Mouse (Mus musculus) neural tube, embryonic 15.5 days (tissue): ENCODE data around the gene Acnat1. TPM values are rescaled to one million over a fixed set of nuclear protein-coding genes. Genes with fewer than 3 reads are reported as not detected.
A peak's percentile ranks its signal among the peaks of the same experiment; 100 is the strongest.
"Not testable (repeated sequence)": the region's sequence is repeated elsewhere in the genome, so short reads cannot be mapped to it uniquely, and the experiment has no call there.

ENCODE experiments used
- ATAC-seq: fragments of 200-750 bp; cut with Nextera tagmentation; 2 replicates; pipeline ENCODE4 v1.8.0; 2017; ENCODE audit warnings: mild to moderate bottlenecking, moderate TSS enrichment, moderate library complexity; ENCODE audit not compliant: low FRiP score
- H3K27ac ChIP-seq: fragments of 300-500 bp; sonication (generic); replicated peaks from 2 replicates; pipeline ENCODE4 v1.5.1; 2015; ENCODE audit warnings: mild to moderate bottlenecking, inconsistent platforms
- H3K27me3 ChIP-seq: fragments of 300-500 bp; sonication (generic); replicated peaks from 2 replicates; pipeline ENCODE4 v1.6.1; 2015; ENCODE audit warnings: inconsistent platforms
- H3K36me3 ChIP-seq: fragments of 300-500 bp; sonication (generic); 2 replicates; pipeline ENCODE4 v1.6.1; 2015; ENCODE audit warnings: inconsistent platforms
- H3K4me1 ChIP-seq: fragments of 300-500 bp; sonication (generic); 2 replicates; pipeline ENCODE4 v1.6.1; 2015; ENCODE audit warnings: inconsistent platforms
- H3K4me2 ChIP-seq: fragments of 300-500 bp; sonication (generic); 2 replicates; pipeline ENCODE4 v1.6.1; 2015; ENCODE audit warnings: inconsistent platforms, mild to moderate bottlenecking, moderate library complexity
- H3K4me3 ChIP-seq: fragments of 300-500 bp; sonication (generic); replicated peaks from 2 replicates; pipeline ENCODE4 v1.5.1; 2015; ENCODE audit warnings: mild to moderate bottlenecking, inconsistent platforms
- H3K9ac ChIP-seq: fragments of 300-500 bp; sonication (generic); replicated peaks from 2 replicates; pipeline ENCODE4 v1.6.1; 2015; ENCODE audit warnings: mild to moderate bottlenecking, inconsistent platforms
- H3K9me3 ChIP-seq: fragments of 300-500 bp; sonication (generic); replicated peaks from 2 replicates; pipeline ENCODE4 v1.6.1; 2016; ENCODE audit warnings: inconsistent platforms
- WGBS: fragments of 180-500 bp; shearing (Covaris S2); methylation state at CpG from one replicate; pipeline ENCODE4 v1.1.7; 2015; ENCODE audit warnings: mixed read lengths; 5-methylcytosine and 5-hydroxymethylcytosine counted together
- polyA plus RNA-seq: library from polyadenylated mRNA; unstranded; fragments of >200 nt; fragmentation: Nextera tagmentation; extraction: Ambion mirVana; gene quantifications from 2 replicates; pipeline ENCODE4 v1.2.1, GENCODE M21; 2015

Acnat1 gene
- 0.13 TPM in 1 of 2 replicates, not detected in the other for polyA plus RNA-seq

DNA sequence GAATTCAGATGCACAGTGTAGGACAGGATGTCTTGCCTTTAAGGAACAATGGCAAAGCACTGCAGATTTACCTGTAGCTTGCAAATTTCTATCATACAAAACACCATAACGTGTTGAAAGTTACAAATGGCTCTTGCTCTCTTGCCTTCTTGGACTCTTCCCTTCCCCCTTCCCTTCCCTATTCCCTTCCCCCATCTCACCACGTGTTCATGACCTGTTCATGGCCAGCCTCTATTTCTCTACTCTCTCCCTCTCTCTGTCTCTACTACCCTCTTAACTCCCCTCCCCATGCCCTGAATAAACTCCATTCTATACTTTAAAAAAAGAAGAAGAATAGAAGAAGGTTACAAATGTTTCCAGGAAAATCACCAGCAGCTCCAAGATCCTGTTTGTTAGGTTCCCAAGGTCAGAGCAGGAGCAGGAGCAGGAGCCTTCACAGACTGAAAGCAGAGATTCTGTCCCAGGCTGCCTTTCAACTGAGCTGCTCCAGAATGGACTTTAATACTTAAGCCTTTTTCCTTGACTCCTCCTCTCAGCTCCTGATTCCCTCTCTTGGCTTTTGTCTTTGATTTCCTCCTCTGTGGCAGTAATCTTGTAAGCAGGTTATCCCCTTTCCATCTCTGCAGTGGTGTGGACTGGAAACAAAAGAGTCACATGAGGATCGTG is at the start of gene Acnat1:
TSS of gene Acnat1 (minus strand) at position 478 of the 666 bp plus-strand sequence.
- WGBS, result 53% methylated on average over 3 of the region's 3 CpGs

DNA sequence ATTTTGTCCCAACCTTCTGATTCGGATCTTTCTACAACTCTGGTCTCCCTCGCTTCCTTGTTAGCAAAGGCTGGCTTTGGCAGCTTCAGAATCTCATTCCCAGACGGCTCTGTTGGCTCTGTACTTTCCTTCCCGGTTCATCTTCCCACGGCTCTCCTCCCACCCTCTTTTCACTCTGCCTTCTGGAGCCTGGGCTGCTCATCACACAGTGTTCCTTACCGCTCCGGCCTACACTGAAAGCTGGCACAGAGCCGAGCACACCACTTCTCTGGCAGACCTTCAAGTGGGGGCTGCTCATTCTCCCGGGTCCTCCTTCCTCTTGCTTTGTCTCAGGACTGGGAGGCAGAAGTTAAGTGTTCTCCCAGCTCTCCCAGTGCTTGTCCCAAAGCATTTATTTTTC is 48.9 kb upstream of the Acnat1 start:
- 74% methylated on average over 9 of the region's 9 CpGs for WGBS
- Histone ChIP-seq H3K9me3 (no peaks in the 10 kb centered on the region), H3K4me3 (0 out of 2 replicates have a peak overlapping the region, but pooled peaks have one; percentile 76), H3K4me1 (peaks cover 26% of the 10 kb centered on the region), H3K36me3 (peaks cover 23% of the 10 kb centered on the region), H3K9ac (no peak overlapping the region), H3K27ac (no peak overlapping the region), H3K4me2 (peak overlapping the region; percentile 74), H3K27me3 (no peaks in the 10 kb centered on the region)
- ATAC-seq, result no peak

More for the DNA sequence above, at the start of gene Acnat1:
- ATAC-seq, result no peak
- no peaks in the 10 kb centered on the region for H3K36me3 ChIP-seq
- no peaks in the 10 kb centered on the region for H3K9me3 ChIP-seq
- H3K27ac ChIP-seq, result no peak within 1 kb of the TSS
- H3K4me1 ChIP-seq, result peaks cover 3% of the 10 kb centered on the region
- H3K4me3 ChIP-seq, result no peak within 1 kb of the TSS
- H3K27me3 ChIP-seq, result no peaks in the 10 kb centered on the region
- H3K4me2 ChIP-seq, result no peak within 1 kb of the TSS
- no peak within 1 kb of the TSS for H3K9ac ChIP-seq

- H3K9me3 ChIP-seq, result no peaks in the 10 kb centered on the region
- peaks cover 22% of the 10 kb centered on the region for H3K36me3 ChIP-seq
- peak; percentile 74 for ATAC-seq
- peak overlapping the region; percentile 84 for H3K27ac ChIP-seq
- 0% methylated on average over 17 of the region's 17 CpGs for WGBS
- peaks cover 26% of the 10 kb centered on the region for H3K4me1 ChIP-seq
- no peaks in the 10 kb centered on the region for H3K27me3 ChIP-seq
- peak overlapping the region; percentile 76 for H3K4me3 ChIP-seq
- H3K4me2 ChIP-seq, result peak overlapping the region; percentile 74
- peak overlapping the region; percentile 73 for H3K9ac ChIP-seq
These were observed 47.6 kb upstream of the Acnat1 start for GRCm38 (mm10) chr4:49521346-49521745.

- WGBS, result under 1% methylated on average over 41 of the region's 41 CpGs
- Histone ChIP-seq H3K4me1 (peaks cover 26% of the 10 kb centered on the region), H3K4me2 (peak within 1 kb of the TSS; percentile 74), H3K36me3 (peaks cover 18% of the 10 kb centered on the region), H3K9me3 (no peaks in the 10 kb centered on the region), H3K4me3 (peak within 1 kb of the TSS; percentile 76), H3K27me3 (no peaks in the 10 kb centered on the region), H3K27ac (peak within 1 kb of the TSS; percentile 84), H3K9ac (peak within 1 kb of the TSS; percentile 73)
- ATAC-seq, result peak; percentile 99
These were observed 47.0 kb upstream of the Acnat1 start, which contains the start of the genes Mrpl50 and Zfp189 for GRCm38 (mm10) chr4:49520572-49521340. TSS of gene Mrpl50 (minus strand) at chr4:49521093. TSS of gene Zfp189 (plus strand) at chr4:49521176.

GRCm38 (mm10) chr4:49519476-49519875 is 45.8 kb upstream of the Acnat1 start:
- H3K27me3 ChIP-seq, result no peaks in the 10 kb centered on the region
- peak overlapping the region; percentile 65 for H3K4me2 ChIP-seq
- no peak overlapping the region for H3K9ac ChIP-seq
- no peaks in the 10 kb centered on the region for H3K9me3 ChIP-seq
- no peak overlapping the region for H3K4me3 ChIP-seq
- H3K36me3 ChIP-seq, result peaks cover 11% of the 10 kb centered on the region
- peaks cover 26% of the 10 kb centered on the region for H3K4me1 ChIP-seq
- WGBS, result 80% methylated on average over 5 of the region's 5 CpGs
- H3K27ac ChIP-seq, result no peak overlapping the region
- ATAC-seq, result no peak

- Histone ChIP-seq H3K4me2 (no peak overlapping the region), H3K9ac (no peak overlapping the region), H3K9me3 (no peaks in the 10 kb centered on the region), H3K4me1 (peaks cover 9% of the 10 kb centered on the region), H3K4me3 (no peak overlapping the region), H3K36me3 (peaks cover 23% of the 10 kb centered on the region), H3K27ac (no peak overlapping the region), H3K27me3 (no peaks in the 10 kb centered on the region)
- ATAC-seq, result no peak
- WGBS, result 97% methylated on average over 6 of the region's 6 CpGs
These were observed 40.7 kb upstream of the Acnat1 start for GRCm38 (mm10) chr4:49514441-49514840.

GRCm38 (mm10) chr4:49512636-49513035 is 38.9 kb upstream of the Acnat1 start:
- no peak overlapping the region for H3K4me3 ChIP-seq
- no peak for ATAC-seq
- no peak overlapping the region for H3K4me2 ChIP-seq
- WGBS, result 93% methylated on average over 4 of the region's 4 CpGs
- H3K4me1 ChIP-seq, result no peaks in the 10 kb centered on the region
- peaks cover 23% of the 10 kb centered on the region for H3K36me3 ChIP-seq
- H3K27me3 ChIP-seq, result no peaks in the 10 kb centered on the region
- no peak overlapping the region for H3K27ac ChIP-seq
- no peak overlapping the region for H3K9ac ChIP-seq
- no peaks in the 10 kb centered on the region for H3K9me3 ChIP-seq

DNA sequence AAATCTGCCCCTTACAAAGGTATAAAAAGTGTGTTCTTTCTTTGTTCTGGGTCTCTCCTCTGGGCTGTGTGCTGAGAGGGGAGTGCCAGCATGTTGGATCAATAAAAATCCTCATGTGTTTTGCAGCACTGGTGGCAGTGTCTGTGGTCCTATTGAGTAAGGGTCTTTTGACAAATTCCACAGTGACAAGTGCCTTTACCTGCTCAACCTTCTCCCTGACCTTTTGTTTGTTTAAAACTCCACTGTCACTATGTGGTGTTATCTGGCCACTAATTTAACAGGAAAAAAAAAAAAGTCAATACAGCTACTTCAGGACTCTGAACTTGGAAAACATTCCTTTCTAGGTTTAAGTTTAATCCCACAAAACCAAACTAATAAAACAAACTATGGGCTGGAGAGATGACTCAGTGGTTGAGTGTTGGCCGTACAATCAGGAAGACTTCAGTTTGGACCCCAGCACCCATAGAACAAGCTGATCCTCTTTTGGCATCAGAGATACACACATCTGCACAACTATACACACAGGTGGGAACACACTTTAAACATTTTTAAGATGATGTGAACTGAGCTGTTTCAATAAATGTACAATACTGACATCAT is 36.6 kb upstream of the Acnat1 start:
- not testable (repeated sequence) for H3K9me3 ChIP-seq, H3K9ac ChIP-seq, ATAC-seq, H3K27me3 ChIP-seq, H3K4me1 ChIP-seq, H3K4me3 ChIP-seq, H3K4me2 ChIP-seq, H3K27ac ChIP-seq
- WGBS, result 94% methylated on average over 1 of the region's 1 CpGs
- H3K36me3 ChIP-seq, result peaks cover 23% of the 10 kb centered on the region

GRCm38 (mm10) chr4:49509183-49509582 is 35.5 kb upstream of the Acnat1 start:
- ATAC-seq, result no peak
- H3K9me3 ChIP-seq, result no peaks in the 10 kb centered on the region
- 94% methylated on average over 2 of the region's 2 CpGs for WGBS
- H3K27ac ChIP-seq, result no peak overlapping the region
- no peak overlapping the region for H3K4me2 ChIP-seq
- H3K36me3 ChIP-seq, result peaks cover 20% of the 10 kb centered on the region
- no peaks in the 10 kb centered on the region for H3K4me1 ChIP-seq
- no peak overlapping the region for H3K4me3 ChIP-seq
- H3K9ac ChIP-seq, result no peak overlapping the region
- no peaks in the 10 kb centered on the region for H3K27me3 ChIP-seq

DNA sequence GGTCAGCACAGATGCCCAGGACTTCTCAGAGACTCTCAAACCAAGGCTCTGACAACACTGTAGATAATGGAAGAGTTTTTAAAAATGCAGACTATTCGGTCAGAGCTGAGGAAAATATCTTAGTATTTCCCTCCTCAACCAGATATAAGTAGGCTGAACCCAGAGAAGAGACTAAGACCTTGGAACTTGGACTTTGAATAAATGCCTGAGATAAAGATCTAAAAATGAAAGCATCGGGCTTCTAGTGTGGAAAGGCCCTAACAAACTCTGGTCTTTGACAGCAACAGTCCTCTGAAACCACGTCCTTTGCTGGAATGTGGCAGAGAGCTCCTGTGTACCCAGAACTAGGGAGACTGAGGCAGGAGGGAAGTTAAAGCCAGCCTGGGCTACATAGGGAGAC is 32.7 kb upstream of the Acnat1 start, which contains the start of gene Baat:
TSS of gene Baat (minus strand) at position 172 of the 400 bp plus-strand sequence.
- Histone ChIP-seq H3K27me3 (no peaks in the 10 kb centered on the region), H3K4me3 (no peak within 1 kb of the TSS), H3K4me2 (no peak within 1 kb of the TSS), H3K27ac (no peak within 1 kb of the TSS), H3K36me3 (no peaks in the 10 kb centered on the region; the same call in 1 of the 2 replicates), H3K4me1 (no peaks in the 10 kb centered on the region), H3K9ac (no peak within 1 kb of the TSS), H3K9me3 (no peaks in the 10 kb centered on the region)
- ATAC-seq, result no peak
- 79% methylated on average over 3 of the region's 3 CpGs for WGBS

DNA sequence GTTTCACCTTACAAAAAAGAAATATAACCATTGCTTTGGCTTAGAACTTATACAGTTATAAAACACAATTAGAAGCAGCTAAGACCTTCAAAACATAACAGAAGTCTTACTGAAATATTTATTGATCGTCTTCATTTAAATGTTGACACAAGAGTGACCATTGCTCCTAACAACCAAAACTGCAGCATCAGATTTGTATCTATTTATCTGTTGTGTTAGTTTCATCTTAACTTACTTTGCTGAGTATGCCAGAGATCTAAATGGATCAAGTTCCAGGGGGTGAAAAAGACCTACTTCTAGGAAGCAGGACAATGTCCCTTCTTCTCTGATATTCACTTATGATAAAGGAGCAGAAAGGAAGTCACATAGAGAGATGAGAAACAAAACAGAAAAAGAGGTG is 29.9 kb upstream of the Acnat1 start:
- no peak for ATAC-seq
- Histone ChIP-seq H3K4me3 (no peak overlapping the region), H3K27ac (no peak overlapping the region), H3K4me2 (no peak overlapping the region), H3K27me3 (no peaks in the 10 kb centered on the region), H3K36me3 (no peaks in the 10 kb centered on the region), H3K9me3 (no peaks in the 10 kb centered on the region), H3K9ac (no peak overlapping the region), H3K4me1 (no peaks in the 10 kb centered on the region)
- WGBS, result 88% methylated on average over 1 of the region's 1 CpGs
